Mouse (Mus musculus) layer of hippocampus, adult 9-11 months (tissue): ENCODE results near the gene BC048562.

Experiments
- DNase-seq: peaks from one replicate; pipeline ENCODE4 v3.0.0; 2022

BC048562 gene

DNA sequence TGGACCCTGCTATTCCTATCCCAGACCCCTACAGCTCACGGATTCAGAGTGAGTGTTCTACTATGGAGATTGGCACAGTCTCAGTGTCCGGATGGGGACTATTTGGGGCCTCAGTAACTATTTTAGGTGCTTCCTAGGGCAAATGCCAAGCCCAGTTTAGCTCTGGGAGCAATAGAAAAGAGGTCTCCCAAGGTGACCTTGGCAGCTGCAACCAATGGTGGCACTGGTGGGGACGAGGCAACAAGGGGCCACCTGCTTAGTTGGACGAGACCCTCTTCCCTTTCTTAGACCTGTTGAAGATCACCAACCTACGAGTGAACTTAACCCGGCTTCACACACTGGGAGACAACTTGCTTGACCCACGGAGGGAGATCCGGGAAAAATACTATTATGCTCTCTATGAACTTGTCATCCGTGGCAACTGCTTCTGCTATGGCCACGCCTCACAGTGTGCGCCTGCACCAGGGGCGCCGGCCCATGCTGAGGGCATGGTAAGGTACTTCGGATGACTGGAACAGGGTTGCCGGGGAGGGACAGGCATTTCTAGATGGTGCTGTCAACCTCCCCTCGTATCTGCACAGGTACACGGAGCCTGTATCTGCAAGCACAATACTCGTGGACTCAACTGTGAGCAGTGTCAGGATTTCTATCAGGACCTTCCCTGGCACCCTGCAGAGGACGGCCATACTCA lies 45.4 kb downstream of the BC048562 start:
- DNase-seq: no peak

DNA sequence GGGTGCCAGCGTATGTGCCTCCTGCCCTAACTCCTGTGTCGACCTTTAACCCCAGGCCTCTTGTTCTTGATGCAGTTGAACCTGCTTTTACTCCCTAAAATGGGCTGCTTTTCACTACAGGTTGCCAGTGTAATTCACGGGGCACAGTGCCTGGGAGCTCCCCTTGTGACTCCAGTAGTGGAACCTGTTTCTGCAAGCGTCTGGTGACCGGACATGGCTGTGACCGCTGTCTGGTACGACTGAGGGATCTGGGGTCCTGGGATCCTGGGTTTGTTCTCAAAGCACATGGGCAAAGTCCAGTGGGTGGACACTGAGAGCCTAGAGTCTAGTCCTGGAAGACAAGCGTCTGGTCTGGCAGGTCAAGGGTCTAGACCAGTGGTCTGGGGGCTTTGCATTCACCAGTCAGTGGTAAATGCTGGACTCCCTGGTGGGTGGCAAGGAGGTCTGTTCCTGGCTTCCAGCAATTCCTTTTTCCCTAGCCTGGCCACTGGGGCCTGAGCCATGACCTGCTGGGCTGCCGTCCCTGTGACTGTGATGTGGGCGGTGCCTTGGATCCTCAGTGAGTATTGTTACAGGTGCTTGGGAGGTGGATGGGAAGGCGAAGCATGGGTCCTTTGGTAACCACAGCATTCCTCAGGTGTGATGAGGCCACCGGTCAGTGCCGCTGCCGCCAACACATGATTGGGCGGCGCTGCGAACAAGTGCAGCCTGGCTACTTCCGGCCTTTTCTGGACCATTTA lies 46.9 kb downstream of the BC048562 start:
- no peak for DNase-seq

DNA sequence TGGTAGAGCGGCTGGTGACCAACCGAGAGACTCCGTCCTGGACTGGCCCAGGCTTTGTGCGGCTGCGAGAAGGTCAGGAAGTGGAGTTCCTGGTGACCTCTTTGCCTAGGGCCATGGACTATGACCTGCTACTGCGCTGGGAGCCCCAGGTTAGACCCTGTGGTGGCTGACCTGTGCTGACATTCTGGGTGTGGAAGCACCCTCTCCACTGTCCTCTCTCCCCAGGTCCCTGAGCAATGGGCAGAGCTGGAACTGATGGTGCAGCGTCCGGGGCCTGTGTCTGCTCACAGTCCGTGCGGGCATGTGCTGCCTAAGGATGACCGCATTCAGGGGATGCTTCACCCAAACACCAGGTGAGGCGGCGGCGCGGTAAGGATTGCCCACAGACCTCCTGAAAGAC lies 47.7 kb downstream of the BC048562 start:
- no peak for DNase-seq

DNA sequence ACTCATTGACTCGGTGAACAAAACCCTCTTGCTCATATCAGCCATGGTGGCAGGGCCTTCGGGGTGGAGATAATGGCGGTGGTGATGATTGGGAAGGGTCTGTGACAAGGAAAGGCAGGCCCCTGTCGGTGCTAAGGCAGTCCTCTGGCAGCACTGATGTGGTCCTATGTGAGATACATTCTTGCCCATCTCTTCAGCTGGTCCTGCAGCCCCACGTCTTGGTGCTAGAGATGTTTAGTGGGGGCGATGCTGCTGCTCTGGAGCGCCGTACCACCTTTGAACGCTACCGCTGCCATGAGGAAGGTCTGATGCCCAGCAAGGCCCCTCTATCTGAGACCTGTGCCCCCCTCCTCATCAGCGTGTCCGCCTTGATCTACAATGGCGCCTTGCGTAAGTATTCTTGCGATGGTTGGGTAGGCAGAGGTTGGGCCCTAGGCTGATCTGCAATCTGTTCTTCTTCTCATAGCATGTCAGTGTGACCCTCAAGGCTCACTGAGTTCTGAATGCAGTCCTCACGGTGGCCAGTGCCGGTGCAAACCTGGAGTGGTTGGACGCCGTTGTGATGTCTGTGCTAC lies 49.1 kb downstream of the BC048562 start:
- DNase-seq: no peak

DNA sequence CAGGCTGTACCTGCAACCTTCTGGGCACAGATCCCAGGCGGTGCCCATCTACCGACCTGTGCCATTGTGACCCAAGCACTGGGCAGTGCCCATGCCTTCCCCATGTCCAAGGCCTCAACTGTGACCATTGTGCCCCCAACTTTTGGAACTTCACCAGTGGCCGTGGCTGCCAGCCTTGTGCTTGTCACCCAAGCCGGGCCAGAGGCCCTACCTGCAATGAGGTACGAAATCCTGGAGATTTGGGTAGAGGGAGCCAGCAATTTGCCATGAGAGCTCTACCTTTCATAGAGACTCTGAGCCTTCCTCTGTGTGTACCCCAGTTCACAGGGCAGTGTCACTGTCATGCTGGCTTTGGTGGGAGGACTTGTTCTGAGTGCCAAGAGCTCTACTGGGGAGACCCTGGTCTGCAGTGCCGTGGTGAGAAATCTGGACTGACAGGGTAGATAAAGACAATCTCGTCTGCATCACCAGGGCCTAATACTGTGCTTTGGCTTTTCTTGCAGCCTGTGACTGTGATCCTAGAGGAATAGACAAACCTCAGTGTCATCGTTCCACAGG lies 50.8 kb downstream of the BC048562 start:
- DNase-seq: no peak

DNA sequence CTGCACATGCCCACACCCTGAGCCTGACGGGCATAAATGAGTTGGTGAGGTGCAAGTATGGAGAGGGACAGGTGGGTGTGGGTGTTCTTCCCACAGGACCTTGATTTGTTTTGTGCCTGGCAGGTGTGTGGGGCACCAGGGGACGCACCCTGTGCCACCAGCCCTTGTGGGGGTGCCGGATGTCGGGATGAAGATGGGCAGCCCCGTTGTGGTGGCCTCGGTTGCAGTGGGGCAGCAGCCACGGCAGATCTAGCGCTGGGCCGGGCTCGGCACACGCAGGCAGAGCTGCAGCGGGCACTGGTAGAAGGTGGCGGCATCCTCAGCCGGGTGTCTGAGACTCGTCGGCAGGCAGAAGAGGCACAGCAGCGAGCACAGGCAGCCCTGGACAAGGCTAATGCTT lies 52.1 kb downstream of the BC048562 start:
- DNase-seq: no peak

DNA sequence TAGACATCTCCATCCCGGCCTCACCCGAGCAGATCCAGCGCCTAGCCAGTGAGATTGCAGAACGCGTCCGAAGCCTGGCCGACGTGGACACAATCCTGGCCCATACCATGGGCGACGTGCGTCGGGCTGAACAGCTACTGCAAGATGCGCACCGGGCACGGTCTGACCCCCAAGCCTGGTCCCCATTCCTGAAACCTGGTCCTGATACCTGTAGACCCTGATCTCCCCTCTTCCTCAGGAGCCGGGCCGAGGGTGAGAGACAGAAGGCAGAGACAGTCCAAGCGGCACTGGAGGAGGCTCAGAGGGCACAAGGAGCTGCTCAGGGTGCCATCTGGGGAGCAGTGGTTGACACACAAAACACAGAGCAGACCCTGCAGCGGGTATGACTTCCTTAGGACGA lies 52.9 kb downstream of the BC048562 start:
- no peak for DNase-seq

DNA sequence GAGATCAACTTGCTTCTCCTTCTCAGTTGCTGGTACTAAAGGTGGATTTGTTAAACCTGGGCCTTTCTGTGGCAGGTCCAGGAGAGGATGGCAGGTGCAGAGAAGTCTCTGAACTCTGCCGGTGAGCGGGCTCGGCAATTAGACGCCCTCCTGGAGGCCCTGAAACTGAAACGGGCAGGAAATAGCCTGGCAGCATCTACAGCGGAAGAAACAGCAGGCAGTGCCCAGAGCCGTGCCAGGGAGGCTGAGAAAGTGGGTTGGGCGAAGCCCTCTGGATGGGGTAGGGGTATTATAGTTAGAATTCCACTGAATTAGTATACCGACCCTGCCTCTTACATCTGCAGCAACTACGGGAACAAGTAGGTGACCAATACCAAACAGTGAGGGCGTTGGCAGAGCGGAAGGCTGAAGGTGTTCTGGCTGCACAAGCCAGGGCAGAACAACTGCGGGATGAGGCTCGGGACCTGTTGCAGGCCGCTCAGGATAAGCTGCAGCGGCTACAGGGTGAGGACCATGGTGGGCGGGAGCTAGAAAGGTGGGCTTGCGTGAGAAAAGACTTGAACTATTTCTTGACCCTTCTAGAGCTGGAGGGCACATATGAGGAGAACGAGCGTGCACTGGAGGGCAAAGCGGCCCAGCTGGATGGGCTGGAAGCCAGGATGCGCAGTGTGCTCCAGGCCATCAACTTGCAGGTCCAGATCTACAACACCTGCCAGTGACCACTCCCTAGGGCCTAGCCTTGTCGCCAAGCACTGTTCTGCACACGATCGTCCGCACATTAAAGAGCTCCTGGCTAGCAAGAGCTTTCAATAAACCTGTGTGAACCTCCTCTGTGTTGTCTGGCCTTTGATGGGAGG lies 53.6 kb downstream of the BC048562 start:
- DNase-seq: no peak

DNA sequence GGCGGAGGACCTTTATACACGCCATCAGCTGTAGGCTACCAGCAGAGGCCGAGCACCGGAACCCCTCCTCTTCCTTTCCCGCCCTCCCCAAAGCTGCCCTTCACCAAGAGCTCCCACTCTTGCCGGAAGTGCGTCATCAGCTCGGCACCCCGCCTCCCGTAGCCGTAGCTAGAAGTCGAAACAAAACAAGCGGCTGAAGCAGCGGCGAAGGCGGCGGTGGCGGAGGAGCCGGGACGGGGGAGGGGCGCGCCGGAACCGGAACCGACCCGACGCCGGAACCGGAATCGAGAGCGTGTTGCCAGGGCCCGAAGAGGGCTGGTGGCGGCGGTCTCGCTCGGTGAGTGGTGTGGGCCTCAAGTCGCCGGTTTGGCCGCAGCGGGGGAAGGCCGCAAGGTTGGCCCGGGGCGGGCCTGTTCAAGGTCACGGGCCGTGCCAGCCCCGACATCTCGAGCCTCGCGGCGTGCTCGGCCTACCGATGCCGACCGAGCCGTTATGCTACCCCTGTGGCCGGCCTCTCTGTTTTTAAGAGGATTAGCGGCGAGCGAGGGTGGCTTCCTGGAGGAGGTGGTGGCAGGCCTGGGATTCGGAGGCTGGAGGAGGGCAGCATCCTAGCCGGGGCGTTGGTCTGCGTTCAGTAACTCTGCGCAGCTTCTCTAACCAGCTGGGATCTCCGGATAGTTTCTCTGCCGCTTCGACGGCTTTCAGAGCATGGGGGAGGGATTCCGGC lies 54.4 kb downstream of the BC048562 start, which contains the start of gene Usp19:
Gene Usp19 (plus strand): TSS at position 44 of the 727 bp plus-strand sequence.
- DNase-seq: peak; percentile 98

DNA sequence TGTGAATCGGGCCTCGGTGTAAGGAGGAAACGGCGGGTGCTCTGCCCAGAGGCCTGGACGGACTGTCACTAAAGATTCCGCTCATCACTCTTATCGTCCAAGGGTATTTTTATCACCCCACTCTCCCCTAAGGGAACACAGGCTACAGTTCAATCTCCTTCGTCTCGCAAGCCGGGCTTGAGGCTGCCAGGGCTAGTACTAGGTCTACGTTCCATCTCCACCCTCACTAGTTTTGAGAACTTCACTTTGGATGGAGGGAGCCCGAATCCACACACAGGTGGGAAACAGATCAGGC lies 55.0 kb downstream of the BC048562 start:
- no peak for DNase-seq

DNA sequence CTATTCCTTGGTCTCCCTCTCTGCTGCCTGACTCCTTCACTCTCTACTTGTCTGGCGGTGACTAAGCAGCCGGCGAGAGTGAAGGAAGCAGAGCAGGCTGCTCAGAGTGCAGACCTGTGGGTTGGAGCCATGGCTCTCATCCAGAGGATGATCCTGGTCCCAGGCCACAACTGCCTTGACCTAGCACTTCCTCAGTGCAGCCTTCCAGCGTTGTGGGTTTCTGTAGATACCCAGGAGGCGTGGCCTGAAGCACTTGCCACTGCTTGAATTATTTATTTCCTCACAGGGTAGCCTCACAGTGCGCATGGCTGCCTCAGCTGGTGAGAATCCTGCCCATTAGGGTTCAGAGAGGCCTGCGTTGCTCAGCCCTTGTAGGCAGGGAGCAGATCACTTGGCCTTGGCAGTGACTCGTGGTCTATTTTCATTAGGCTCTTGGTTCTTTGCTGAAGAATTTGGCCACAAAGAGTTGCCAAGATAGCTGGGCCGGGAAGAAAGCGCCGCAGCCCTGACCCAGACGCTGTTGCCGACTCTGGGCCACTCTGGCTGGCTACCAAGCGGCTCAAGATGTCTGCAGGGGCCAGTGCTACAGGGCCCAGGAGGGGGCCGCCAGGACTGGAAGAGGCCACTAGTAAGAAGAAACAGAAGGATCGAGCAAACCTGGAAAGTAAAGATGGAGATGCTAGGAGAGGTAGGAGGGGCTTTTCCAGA lies 55.9 kb downstream of the BC048562 start:
- no peak for DNase-seq

DNA sequence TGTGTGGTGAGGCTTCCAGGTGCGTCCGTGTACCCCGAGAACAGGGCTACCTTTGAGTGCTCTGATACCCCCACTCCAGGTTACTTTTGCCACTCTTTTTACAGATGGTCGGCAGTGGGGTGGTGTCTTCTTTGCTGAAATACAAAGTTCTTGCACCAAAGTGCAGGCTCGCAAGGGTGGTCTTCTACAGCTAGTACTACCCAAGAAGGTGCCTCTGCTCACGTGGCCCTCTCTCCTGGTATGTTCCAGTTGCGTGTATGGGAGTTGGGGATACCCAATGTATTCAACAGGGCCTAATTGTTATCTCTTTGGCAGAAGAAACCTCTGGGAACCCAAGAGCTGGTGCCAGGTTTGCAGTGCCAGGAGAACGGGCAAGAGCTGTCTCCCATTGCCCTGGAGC lies 57.0 kb downstream of the BC048562 start:
- no peak for DNase-seq

DNA sequence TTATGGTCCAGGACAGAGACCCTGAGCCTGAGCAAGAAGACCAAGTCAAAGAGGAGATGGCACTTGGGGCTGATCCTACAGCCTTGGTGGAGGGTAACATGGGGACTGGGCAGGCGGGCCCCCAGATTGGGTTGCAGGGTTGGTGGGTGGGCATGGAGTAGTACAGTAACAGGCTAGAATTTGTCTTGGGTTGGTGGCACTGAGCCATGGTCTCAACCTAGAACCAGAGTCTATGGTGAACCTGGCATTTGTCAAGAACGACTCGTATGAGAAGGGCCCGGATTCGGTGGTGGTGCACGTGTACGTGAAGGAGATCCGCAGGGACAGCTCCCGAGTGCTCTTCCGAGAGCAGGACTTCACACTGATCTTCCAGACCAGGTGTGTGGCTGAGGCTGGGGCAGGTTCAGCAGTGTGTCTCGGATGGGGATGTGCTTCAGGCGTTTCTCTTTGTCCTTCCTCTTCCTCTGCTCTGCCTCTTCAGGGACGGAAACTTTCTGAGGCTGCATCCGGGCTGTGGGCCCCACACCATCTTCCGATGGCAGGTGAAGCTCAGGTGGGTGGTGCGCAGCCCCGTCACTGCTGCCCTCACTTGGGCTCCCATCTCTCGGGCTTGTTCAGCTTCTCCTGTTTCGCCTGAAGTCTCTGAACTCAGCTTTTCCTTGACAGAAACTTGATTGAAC lies 58.0 kb downstream of the BC048562 start:
- no peak for DNase-seq

DNA sequence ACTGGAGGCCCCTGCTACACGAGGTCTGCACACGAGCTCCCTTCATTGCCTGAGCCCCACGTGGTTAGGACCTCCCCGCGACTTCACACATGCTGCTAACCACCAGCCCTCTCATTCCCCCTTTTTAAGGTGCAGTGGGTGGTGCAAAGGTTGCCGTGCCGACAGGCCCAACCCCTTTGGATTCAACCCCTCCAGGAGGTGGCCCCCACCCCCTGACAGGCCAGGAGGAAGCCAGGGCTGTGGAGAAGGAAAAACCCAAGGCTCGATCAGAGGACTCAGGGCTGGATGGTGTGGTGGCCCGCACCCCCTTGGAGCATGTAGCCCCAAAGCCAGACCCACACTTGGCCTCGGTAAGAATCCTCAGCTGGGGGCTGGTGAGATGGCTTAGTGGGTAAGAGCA lies 58.6 kb downstream of the BC048562 start:
- no peak for DNase-seq
